Mouse (Mus musculus): ENCODE measurements around the gene Sds.

The Sds gene

DNA sequence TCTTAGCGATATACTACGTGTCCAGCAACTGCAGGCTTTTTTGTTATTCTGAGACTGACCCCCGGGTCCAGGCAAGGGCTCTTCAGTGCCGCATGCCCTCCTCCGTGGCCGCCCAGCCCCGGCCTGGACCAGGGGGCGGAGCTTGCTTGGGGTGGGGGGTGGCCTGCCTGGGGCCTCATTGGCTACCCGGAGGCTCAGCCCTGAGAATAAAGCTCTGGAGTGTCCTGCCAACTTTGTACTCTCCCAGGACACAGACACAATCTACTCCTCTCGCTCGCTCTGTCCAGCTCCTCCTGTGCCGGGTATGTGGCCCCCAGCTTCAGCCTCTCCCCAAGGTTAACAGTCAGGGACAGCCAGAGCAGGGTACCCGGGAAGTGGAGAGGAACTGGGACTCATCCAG, at the start of gene Sds:
Gene Sds (plus strand): TSS at position 231 of the 400 bp plus-strand sequence.
- DNase-seq (ENCODE audit: low spot score in 2 of 2) = no peak

DNA sequence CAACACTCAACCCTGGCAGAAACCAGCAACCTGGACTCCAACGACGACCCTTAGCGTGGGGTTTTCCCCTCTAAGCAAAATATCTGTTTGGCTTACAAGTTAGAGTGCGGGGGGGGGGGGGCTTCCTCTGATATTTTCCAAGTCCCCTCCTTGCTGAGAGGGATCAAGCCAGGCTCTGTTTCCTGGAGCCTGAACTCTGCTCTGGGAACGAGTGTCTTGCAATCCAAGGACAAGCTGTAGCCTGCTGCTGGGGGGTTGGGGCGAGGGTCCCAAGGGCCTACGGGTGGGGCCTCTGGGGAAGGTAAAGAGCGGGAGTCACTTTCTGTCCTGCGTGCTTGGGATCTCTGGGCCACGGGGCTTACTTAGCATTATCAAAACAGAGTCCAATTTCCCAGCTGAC, 49.8 kb upstream of the Sds start:
- DNase-seq (ENCODE audit: low spot score in 2 of 2) = no peak

DNA sequence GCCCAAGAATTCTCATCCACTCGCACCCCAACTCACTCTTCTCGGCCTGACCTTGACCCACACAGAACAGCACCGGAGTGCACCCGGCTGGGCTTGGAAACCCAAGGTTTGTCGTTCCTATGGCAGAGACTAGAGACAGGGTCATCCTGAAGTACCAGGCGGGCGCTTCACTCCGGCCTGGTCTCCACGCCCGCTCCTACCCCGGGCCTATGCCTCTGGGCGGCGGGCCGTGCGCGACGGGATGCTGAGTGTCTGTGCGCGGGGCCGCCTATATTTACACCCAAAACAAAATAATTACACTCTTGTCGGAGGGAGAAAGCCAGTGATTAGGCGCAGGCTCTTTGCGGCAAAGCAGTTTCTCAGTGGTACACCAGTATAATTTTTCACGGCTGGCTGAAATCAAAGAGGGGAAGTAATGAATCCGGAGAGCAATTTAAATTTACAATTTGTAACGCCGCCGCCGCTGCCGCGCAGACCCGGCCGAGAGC, 48.8 kb upstream of the Sds start:
- no peak for DNase-seq (ENCODE audit: low spot score in 2 of 2)

DNA sequence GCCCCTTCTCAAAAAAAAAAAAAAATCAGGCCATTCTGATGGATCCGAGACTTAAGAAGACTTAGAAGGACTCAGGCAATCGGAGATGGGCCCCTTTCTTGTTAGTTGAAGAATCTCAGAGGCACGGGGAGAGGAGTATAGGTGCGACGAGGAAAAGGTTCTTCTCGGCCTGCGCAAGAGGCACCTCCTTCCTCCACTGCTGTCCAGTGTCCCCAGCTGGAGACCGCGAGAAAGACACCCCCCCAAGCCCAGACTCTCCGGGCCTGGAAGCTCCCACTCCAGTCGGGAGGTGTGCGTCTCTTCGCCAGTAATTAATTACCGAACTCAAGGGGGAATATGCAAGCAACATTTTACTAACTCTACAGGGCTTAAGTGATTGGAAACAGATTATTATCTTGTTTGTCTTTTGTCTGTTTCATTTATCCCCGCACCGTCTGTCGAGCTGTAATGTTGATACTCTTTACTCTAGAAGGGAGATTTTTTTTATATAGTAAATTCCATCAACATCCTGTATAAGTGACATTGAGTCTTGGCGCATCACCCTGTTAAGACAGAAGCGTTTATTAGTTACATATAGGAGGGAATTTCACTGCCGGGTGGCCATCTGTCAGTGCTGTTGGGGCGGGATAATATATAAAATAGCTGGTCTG, 48.0 kb upstream of the Sds start:
- no peak for DNase-seq (ENCODE audit: low spot score in 2 of 2)

DNA sequence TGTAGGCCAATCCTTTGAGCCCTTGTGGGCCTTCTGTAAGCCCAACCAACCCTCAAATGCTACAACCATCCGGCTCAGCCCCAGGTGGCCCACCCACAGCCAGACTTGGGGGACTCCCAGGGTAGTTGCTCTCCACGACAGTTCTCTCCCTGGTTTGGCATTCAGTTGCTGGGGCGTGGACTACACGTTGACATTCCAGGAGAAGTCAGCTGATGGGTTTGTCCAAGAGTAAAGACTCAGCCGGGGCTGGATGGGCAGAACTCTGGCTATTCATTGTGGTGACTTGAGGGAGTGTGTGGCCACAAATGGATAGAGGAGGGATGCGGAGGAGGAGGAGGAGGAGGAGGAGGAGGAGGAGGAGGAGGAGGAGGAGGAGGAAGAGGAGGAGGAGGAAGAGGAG, 47.3 kb upstream of the Sds start:
- no peak for DNase-seq (ENCODE audit: low spot score in 2 of 2)

DNA sequence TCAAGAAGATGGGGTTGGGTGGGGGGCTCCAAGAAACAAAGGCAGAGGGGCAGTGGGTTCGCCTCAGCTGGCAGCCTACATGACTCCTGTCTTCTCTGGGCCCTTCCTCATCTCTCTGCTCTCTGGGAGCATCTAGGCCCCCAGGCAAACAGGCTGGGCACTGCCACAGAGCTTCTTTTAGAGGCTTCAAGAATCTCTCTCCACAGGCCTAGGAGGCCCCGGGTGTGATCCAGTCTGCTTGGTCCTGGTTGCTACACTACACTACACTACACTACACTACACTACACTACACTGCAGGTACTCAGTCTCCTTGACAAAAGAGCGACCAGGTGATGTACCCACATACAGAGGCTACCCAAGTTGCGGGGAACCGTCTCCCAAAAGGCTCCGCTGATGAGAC, 46.6 kb upstream of the Sds start:
- no peak for DNase-seq (ENCODE audit: low spot score in 2 of 2)

DNA sequence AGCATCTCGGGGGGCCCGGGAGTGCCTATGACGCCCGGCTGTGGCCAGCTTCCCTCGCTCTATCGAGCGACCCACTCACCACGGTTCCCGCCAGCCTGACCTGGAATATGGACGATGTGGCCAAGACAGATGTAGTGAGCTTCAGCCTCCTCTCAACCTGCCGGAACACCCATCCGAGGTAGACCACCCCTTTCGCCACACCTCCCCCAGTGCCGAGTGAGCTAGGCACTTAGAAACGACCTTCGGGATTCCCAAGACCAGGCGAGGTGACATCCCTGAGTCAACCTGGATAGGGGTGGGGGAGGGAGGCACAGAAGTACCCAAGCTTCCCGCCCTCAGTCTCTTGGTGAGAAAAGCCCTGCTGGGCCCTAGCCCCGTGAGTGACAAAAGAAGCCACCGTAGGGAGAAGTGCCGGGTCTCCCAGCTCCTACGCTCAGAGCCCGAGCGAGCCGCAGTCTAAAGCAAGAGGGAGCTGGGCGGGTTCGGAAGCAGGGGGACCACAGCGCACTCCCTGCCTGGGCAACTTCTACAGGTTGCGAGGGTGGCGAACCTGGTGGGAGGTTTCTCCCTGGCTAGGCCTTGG, 45.2 kb upstream of the Sds start:
- no peak for DNase-seq (ENCODE audit: low spot score in 2 of 2)

DNA sequence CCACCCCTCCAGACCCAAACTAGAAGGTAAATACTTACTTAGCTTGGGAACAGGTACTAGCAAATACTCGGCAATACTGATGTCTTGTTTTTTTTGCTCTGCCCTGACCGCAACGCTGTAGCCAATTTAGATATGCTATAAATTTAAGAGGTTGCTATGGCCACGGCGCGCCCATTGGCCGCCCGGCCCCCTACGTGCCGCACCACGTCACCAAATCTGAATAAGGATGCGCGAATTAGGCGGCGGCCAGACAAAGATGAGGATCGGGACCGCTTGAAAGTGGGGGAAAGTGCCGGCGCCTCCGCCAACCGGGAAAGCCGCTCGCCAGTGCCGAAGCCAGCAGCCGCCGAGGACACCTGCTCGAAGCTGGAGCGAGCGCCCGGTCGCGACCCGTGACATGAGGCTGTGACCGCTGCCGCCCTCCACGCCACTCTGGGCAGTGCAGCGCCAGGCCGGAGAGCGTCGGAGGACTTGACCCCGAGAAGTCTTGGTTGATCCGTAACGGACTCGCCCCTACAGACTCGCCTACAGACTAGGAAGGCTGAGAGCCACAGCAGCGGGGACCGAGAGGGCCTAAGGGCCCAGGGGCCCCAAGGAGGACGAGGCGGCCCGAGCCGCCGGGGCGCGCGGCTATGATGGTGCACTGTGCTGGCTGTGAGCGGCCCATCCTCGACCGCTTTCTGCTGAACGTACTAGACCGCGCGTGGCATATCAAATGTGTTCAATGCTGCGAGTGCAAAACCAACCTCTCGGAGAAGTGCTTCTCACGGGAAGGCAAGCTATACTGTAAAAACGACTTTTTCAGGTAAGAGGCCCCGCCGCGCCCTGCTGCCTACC, 44.5 kb upstream of the Sds start, which contains the start of gene Lhx5:
Gene Lhx5 (plus strand): TSS at position 51 of the 837 bp plus-strand sequence.
- no peak for DNase-seq (ENCODE audit: low spot score in 2 of 2)

DNA sequence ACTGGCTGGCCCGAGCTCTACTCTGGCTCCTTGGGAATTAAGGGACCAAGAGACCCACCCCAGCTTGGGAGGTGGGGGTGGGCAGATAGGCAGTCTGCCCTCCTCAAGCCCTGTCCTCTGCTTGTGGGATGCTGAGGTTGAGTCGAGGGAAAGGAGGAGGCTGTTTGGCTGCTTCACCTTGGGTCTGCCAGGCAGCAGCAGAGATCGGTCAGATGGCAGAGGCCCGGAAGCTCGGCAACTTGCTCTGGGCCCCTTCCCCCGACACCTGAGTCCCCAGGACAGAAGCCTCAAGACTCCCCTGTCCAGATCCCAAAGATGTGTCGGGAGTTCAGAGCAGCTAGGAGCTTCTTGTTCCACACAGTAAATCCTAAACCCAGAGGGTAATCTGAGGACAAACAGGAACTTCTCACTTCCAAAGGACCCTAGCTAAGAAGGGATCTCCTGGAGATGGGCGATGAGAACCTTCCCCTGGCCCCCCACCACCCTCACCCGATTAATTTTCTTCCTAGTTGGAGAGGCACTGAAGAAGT, 43.8 kb upstream of the Sds start:
- DNase-seq (ENCODE audit: low spot score in 2 of 2) = no peak

DNA sequence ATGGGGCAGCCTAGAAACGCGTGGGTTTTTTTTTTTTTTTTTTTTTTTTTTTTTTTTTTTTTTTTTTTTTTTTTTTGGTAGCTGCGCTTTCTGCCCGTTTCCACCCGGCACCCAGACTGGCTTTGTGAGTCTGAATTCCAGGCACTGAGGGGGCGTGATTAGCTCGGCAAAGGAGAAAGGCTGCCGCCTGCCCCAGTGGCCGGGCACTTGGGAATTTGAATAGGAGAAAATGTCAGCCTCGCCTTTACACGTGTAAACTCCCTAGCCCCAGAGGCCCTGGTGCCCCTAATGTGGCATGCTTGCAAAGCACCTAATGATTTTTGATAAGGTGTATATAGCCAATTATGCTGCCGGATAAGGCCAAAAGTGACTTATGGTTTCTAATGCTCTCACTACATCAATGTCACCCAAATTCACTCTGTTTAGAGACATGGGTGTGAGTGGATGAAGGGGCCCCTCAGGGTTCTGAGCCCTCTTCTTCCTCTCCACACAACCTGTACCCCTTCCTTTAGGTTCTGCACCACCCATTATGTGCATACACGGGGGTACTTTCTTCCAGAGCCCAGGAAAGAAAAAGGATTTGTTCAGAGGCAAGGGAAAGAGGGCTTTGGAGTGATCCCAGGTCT, 43.1 kb upstream of the Sds start:
- no peak for DNase-seq (ENCODE audit: low spot score in 2 of 2)

DNA sequence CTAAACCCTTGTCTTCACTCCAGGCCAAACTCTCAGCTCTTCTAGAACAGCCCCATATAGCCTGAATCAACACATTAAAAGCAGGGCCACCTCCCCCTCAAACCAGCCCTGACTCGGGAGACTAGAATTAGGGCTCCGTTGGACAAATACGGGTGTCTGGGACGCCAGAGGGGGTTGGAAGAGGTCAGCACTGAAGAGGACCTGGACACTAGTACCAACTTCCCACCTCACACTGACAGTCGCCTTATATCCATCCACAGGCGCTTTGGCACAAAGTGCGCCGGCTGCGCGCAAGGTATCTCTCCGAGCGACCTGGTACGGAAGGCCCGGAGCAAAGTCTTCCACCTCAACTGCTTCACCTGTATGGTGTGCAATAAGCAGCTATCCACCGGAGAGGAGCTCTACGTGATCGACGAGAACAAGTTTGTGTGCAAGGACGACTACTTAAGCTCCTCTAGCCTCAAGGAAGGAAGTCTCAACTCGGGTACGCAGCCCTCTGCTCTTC, 42.0 kb upstream of the Sds start:
- no peak for DNase-seq (ENCODE audit: low spot score in 2 of 2)

DNA sequence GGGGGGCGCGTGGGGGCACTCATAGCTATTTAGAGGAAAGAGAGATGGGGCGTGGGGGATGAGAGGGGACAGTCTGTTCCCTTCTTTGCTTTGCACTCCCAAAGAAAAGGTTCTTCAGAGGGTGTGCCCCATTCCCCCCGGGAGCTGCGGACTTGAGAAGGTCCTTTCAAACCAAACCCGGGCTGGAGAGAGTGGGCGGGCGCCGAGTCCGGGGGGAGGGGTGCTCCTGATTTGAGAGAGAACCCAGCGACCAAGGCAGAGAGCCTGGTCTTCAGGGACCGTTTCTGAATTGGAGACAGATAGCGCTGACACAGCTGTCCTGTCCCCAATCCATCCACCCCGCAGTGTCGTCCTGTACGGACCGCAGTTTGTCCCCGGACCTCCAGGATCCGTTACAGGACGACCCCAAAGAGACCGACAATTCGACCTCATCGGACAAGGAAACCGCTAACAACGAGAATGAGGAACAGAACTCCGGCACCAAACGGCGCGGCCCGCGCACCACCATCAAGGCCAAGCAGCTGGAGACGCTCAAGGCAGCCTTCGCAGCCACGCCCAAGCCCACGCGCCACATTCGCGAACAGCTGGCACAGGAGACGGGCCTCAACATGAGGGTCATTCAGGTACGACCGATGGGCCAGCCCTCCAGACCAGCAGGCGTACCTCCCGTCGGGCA, 41.2 kb upstream of the Sds start:
- no peak for DNase-seq (ENCODE audit: low spot score in 2 of 2)

DNA sequence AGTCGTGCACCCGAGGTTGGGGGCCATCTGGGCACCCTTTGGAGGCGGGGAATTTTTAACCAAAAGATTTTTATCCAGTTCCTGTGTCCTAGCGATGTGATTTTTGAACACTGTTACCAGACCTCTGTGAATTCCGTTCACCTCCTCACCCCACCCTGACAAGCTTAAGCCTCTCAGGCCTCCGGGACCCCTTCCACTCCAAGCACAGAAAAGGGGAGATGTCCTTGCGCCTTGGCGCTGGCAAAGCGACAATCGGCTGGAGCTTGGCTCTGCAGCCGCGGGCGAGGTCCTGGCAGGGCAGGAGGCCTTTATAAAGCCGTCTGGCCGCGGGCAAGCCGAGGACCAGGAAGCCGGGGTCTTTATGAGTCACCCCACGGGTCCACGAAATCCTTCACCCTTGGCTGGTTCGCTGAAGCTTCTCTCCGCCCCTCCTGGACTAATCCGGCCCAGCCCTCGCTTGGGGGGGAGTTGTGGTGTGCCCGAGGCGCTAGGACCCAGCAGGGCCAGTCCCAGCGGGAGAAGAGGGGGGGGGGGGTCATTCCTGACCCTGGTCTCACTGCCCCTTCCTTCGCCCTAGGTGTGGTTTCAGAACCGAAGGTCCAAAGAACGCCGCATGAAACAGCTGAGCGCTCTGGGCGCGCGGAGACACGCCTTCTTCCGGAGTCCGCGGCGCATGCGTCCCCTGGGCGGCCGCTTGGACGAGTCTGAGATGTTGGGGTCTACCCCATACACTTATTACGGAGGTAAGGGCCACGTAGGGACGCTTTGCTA, 40.4 kb upstream of the Sds start:
- DNase-seq (ENCODE audit: low spot score in 2 of 2) = no peak

DNA sequence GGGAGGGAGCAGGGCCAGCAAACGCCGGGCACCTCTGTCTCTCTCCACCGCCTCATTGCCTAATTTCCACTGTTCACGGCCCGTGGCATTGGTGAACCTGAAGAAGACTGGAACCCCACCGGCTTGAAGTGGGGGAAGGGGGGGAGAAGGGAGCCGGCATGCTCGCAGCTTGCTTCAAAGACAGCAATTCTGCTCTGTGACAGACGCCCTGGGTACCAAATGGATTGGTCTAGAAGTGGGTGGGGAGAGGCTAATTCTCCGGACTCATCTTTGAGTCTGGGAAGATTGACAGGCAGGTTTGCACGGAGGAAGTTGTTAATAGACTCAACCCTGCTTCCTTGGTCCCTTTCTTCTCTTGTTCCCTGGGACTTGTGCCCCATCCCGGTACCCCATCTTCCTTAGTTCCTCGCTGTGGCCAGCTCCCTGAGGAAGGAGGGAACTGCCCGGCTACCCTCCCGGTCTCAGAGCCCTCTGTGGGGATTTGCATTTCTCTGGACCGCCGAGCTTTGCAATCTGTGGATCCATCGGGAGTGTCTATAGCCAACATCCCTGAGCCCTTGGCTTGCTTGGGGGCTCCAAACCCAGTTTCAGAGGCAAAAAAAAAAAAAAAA, 39.3 kb upstream of the Sds start:
- no peak for DNase-seq (ENCODE audit: low spot score in 2 of 2)

DNA sequence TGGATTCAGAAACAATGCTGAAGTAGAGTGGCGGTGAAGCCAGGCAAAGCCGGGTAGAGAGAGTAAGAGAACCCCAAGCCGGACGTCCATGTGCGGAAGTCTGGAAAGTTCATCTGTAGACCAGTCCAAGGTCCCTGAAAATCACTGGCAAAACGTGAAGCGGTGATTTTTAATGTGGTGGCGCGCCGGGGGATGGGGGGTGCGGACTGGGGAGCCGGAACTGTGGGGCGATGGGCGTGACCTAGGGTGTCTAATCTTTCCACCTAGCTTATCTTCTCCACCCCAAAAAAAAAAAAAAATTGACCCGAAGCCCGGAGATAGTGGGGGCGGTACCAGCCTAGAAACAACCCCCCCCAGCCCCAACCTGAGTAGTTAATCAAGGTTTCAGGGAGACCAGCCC, 38.8 kb upstream of the Sds start:
- no peak for DNase-seq (ENCODE audit: low spot score in 2 of 2)

DNA sequence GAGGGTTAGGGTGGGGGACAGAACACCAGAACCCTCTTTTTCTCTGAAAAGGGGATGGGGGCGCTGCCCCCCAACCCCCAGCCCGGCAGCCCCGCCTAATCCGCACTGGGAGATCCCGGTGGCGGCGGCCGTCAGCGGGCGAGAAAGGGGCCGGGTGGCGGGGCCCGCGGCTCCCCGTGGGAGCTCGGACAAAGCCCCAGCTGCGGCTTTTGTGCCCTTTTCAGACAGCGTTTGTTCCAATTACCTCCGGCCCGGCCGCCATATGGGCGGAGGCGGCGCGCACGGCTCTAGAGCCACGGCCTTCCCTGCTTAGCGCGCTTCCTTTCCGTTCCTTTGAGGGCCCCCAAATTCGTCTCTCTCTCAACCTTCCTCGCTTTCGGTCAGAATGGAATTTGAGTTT, 38.3 kb upstream of the Sds start:
- DNase-seq (ENCODE audit: low spot score in 2 of 2) = no peak

DNA sequence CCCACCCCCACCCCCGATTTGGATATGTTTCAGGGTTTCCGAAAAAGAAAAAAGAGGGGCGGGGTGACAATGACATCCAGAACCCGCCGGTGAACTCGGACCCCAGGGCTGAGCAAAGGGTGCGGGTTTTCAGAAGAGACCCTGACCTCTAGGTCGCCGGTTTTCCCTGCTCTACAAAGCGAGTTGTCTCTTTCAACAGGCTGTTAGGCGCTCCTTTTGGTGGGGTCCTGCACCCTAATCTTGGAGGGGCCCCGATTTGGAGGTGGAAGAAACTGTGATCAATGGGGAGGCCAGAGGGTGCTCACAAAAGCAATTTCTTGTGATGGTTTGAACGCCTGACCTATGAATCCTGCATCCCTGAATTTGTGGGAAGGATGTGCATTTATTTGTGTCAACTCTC, 37.9 kb upstream of the Sds start:
- no peak for DNase-seq (ENCODE audit: low spot score in 2 of 2)

DNA sequence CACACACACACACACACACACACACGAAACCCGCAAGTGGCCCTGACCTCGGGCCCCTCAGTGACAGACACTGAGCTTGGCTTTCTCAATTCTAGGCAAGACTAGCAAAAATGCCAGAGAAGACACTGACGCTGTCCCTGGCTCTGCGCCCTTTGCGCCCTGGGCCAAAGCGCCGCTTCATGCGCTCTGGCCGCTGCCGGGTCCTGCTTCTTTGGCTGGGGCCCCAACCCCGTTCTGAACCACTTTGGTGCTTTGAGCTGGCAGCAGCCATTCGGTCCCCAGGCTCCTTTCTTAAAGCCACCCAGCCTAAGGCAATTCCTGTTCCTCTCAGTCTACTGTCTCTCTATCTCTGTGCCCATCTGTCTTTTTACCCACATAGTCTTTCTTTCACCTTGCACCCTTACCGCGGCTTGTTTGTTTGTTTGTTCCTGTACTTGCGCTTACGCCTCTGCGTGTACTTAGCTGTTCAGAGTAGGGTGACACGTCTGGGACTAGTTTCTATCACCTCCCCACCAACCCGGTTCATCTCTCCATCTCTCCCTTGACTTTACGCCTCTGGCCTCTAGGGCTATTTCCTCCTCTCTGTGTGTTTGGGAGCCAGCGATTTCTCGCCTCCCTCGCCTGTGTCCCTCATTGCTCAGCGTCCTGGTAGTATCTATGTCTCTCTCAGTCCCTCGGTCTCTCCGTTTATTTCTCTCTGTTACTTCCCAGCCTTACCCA, 37.2 kb upstream of the Sds start:
- no peak for DNase-seq (ENCODE audit: low spot score in 2 of 2)

DNA sequence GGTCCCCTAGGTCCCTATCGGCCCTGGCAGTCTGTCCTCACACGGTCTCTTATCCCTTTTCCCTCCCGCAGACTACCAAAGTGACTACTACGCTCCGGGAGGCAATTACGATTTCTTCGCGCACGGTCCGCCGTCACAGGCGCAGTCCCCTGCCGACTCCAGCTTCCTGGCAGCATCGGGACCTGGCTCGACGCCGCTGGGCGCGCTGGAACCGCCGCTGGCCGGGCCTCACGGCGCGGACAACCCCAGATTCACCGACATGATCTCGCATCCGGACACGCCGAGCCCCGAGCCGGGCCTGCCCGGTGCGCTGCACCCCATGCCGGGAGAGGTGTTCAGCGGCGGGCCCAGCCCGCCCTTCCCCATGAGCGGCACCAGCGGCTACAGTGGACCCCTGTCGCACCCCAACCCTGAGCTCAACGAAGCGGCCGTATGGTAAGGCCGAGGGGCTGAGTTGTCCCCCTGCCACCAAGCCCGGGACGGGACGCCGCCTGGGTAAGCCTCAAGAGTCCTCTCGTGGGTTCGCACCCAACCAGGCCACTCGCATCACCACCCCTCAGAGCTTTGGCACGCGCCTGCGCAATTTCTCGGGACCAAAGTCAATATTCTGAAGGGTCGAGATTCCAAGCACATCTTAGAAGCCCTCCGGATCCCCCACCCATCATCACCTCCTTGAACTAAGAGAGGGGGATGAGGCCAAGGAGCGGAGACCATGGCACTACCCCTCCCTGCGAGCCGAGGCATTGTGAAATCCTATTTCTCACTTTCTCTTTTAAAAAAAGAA, 36.2 kb upstream of the Sds start:
- no peak for DNase-seq (ENCODE audit: low spot score in 2 of 2)
